Mouse (Mus musculus): ENCODE measurements around the gene Klk11.

Klk11 gene

GRCm38 (mm10) chr7:43774364-43774763 is at the start of gene Klk11:
Gene Klk11 (plus strand): TSS chr7:43774604.
- no peak for DNase-seq (ENCODE audit: low read depth, low spot score)

GRCm38 (mm10) chr7:43747788-43748187 is 26.6 kb upstream of the Klk11 start:
- DNase-seq (ENCODE audit: low read depth, low spot score), result peak; percentile 63

- no peak for DNase-seq (ENCODE audit: low read depth, low spot score)
Observed at GRCm38 (mm10) chr7:43752806-43753205, 21.6 kb upstream of the Klk11 start.

- DNase-seq (ENCODE audit: low read depth, low spot score), result no peak
Observed at GRCm38 (mm10) chr7:43766484-43766883, 7.9 kb upstream of the Klk11 start.

GRCm38 (mm10) chr7:43768597-43768996 is 5.8 kb upstream of the Klk11 start, which contains the start of gene Klk12:
Gene Klk12 (plus strand): TSS chr7:43768897.
- no peak for DNase-seq (ENCODE audit: low read depth, low spot score)

- no peak for DNase-seq (ENCODE audit: low read depth, low spot score)
Observed at GRCm38 (mm10) chr7:43769636-43770035, 4.8 kb upstream of the Klk11 start.

GRCm38 (mm10) chr7:43770701-43771100 is 3.7 kb upstream of the Klk11 start:
- DNase-seq (ENCODE audit: low read depth, low spot score), result no peak

GRCm38 (mm10) chr7:43771916-43772315 is 2.5 kb upstream of the Klk11 start:
- DNase-seq (ENCODE audit: low read depth, low spot score), result no peak

GRCm38 (mm10) chr7:43772901-43773300 is 1.5 kb upstream of the Klk11 start:
- no peak for DNase-seq (ENCODE audit: low read depth, low spot score)

- no peak for DNase-seq (ENCODE audit: low read depth, low spot score)
Observed at GRCm38 (mm10) chr7:43774802-43775201, 398 bp downstream of the Klk11 start.

- DNase-seq (ENCODE audit: low read depth, low spot score), result no peak
Observed at GRCm38 (mm10) chr7:43775311-43776057, 1.1 kb downstream of the Klk11 start.

GRCm38 (mm10) chr7:43776506-43776905 is 2.1 kb downstream of the Klk11 start:
- DNase-seq (ENCODE audit: low read depth, low spot score), result no peak

GRCm38 (mm10) chr7:43777423-43777822 is 3.0 kb downstream of the Klk11 start:
- DNase-seq (ENCODE audit: low read depth, low spot score), result no peak

- no peak for DNase-seq (ENCODE audit: low read depth, low spot score)
Observed at GRCm38 (mm10) chr7:43778176-43778970, 4.0 kb downstream of the Klk11 start.

- DNase-seq (ENCODE audit: low read depth, low spot score), result peak; percentile 41
Observed at GRCm38 (mm10) chr7:43780241-43780640, 5.8 kb downstream of the Klk11 start.

- DNase-seq (ENCODE audit: low read depth, low spot score), result no peak
Observed at GRCm38 (mm10) chr7:43780746-43781145, 6.3 kb downstream of the Klk11 start, which contains the start of gene Klk10. Gene Klk10 (plus strand): TSS chr7:43781035.

- no peak for DNase-seq (ENCODE audit: low read depth, low spot score)
Observed at GRCm38 (mm10) chr7:43781541-43781940, 7.1 kb downstream of the Klk11 start.

GRCm38 (mm10) chr7:43782275-43783265 is 8.2 kb downstream of the Klk11 start:
- peak; percentile 52 for DNase-seq (ENCODE audit: low read depth, low spot score)

GRCm38 (mm10) chr7:43785286-43785685 is 10.9 kb downstream of the Klk11 start:
- DNase-seq (ENCODE audit: low read depth, low spot score), result peak; percentile 58

GRCm38 (mm10) chr7:43788096-43788495 is 13.7 kb downstream of the Klk11 start:
- DNase-seq (ENCODE audit: low read depth, low spot score), result peak; percentile 78

- DNase-seq (ENCODE audit: low read depth, low spot score), result peak; percentile 39
Observed at GRCm38 (mm10) chr7:43789295-43789694, 14.9 kb downstream of the Klk11 start.

Data from brain, adult 2 months (tissue).